Mouse (Mus musculus) mouse trophoblast stem cell (cell line): ENCODE data around the gene Prr12.
"Not testable (repeated sequence)": the region's sequence is repeated elsewhere in the genome, so short reads cannot be mapped to it uniquely, and the experiment has no call there.

Experiments
- in situ Hi-C, 2 experiments: fragments of 300-500 bp; cut with MseI, MboI; formaldehyde crosslinking; loops; 2 replicates in 1 of 2; 3 replicates in 1 of 2; pipeline ENCODE4 v1.15.1; 2025

Gene Prr12

DNA sequence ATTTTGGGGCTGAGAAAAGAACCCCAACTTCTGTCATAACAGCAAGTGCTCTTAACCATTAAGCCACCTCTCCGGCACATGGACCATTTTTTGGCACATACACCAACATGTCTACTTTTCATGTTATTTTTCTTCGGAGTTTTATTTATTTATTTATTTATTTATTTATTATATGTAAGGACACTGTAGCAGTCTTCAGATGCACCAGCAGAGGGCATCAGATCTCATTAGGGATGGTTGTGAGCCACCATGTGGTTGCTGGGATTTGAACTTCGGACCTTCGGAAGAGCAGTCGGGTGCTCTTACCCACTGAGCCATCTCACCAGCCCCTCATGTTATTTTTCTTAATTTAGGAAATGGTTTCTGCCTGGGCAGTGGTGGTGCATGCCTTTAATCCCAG is 29.0 kb downstream of the Prr12 start:
- in situ Hi-C loops = not testable (repeated sequence)

- in situ Hi-C loops = no loop called here
These were observed 32.5 kb downstream of the Prr12 start for GRCm38 (mm10) chr7:45020225-45020624.

DNA sequence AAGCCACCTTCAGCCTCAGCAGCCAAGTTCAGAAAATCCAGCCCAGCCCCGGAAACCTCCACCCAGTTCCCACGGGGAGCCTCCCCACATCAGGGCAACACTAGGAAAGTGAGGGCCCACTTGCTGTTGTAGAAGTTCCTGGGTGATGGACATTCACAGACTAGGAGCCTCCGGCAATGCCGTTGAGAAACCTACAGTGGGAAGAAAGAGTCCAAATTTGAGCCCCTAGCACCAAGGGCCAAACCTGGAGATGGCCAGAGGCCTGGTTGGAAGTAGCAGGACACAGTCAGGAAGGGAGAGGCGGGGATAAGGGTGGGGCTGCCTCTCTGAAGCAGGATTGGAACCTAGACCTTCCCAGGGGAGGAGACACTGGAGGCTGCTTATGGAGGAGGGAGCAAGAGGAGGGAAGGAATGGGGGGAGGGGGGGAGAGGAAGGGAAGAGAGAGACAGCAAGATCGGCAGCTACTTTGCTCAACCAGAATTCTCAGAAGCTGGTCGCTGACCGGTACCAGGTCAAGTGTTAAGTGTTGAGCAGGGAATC is 33.6 kb downstream of the Prr12 start:
- in situ Hi-C loops = no loop called here

DNA sequence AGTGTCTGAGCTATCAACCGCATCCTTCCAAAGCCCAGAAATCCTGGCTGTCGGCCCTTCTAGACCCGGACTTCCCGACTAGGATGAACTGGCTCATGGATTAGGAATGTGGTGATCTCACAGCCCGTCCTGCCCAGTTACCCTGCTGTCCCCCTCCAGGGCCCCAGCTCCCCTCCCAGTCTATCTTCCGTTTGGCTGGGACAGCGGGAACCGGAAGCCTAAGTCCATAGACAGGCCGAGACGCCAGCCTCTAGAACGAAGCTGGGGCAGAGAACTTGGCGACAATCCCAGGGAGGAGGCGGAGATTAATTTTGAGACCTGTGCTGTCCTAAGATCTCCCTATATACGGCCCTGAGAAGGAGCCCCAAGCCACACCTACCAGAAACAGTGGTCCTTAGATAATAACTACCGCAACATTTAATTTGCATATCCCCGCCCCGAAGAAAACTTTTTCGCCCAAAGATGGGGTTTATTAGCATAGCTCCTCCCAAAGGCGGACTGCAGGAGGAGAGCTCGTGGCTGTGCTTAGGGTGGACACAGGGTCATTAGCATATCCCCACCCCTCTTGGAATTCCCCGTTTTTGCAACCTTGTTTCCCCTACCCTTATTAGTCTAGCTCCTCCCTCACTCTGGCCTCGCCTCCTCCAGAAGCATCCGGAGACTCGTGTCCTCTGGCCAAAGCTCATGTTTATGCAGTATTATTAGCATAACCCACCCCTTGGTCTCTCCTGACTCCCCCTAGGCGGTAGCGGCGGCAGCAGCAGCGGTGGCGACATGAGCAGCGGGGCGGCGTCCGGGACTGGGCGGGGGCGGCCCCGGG is 35.2 kb downstream of the Prr12 start, which contains the start of gene Rras:
Rras (plus strand) TSS at position 720 of the 820 bp plus-strand sequence.
- in situ Hi-C loops = no loop called here

DNA sequence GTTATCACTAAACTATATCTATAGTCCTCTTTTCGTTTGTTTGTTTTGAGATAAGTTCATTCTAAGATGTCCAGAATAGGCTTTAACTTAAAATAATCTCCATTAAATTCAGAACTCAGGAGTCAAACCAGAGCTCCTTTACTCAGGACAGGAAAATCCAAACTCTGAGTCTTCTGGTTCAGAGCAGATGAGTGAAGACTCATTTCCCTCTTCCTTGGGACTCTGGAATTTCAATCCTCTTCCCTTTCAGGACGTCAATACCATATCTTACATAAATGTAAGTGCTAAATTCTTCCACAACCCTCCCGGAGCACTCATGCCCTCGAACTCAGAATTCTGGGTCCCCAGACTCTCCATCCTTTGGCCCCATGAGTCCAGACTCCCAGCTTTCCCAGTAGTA is 35.9 kb downstream of the Prr12 start:
- in situ Hi-C loops = no loop called here

DNA sequence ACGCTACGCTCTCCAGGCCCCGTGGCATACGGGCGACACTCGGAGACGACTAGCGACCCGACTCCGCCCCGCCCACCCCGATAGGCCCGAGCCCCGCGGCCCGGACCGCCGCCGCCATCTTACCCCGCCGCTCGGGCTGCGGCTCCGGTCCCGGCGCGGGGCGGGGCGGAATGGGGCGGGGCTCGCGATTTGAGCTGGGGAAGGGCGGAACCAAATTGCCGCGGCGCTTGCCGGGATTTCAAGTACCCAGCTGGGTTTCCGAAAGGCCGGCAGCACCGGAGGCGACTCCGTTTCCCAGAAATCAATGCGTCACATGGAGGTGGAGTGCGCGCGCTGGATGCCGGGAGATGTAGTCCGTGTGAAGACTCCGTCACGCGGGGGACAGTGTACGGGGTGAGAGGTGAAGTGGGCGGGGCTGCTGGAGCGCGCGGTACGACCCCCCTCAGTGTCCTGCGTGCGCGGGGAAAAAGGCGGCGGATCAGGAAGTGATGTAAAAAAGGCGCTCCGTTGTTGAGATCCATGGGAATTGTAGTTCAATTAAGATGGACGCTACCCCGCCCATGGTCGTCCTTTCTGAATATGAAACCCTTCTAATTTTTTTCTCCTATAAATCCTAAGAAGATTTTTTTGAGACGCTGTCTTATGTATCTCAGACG is 36.6 kb downstream of the Prr12 start, which contains the start of gene Scaf1:
Scaf1 (minus strand) TSS at position 407 of the 656 bp plus-strand sequence.
- in situ Hi-C loops = no loop called here

GRCm38 (mm10) chr7:45015344-45015956 is 37.2 kb downstream of the Prr12 start:
- in situ Hi-C loops = no loop called here

DNA sequence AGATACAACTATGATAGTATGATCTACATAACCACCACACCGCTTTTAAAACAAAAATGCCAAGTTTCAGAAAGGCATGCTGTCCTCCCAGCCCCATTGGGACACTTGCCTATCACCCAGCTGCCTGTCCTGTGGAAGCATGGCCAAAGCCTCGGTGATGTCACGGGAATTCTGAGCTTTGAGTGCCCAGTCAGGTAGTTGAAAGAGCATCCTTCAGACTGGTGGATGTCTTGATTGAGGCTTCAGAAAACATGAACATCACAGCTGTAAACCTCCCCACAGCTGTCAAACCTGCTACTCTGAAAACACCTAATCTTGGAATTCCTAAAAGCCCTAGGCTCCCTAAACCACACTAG is 38.6 kb downstream of the Prr12 start:
- in situ Hi-C loops = no loop called here

DNA sequence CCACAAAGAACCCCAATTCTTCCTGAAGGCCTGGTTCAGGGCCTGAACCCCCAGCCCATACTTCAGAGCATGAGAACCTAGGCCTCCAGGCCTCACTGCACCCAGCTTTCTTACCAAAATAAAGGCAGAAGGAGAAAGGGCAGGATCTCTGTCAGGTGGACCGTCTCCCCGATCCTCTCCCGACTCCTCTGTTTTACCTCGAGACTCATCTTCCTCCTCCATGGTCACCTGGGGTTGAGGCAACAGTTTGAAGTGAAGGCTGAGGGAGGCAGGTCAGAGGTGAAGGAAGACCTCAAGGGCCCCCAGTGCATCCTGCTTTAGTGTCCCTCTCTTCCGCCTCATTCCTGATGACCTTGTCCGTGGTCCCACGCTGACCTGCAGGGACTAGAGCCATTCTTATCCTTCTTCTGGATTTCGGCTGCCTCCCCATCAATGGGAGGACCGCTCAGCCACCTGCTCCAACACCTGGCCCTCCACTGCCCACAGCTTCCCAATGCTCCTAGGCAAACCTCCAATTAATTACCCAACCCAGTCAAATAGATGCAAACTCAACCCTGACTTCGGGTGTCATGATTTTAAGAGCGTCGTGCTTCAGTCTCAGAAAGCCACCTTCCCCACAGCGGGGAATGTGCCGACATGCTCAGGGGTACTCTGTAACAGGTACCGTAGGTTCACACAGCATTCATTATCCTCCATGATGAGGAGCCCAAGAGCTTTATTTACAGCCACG is 39.1 kb downstream of the Prr12 start:
- in situ Hi-C loops = no loop called here

GRCm38 (mm10) chr7:45012824-45013223 is 39.9 kb downstream of the Prr12 start:
- in situ Hi-C loops = no loop called here

DNA sequence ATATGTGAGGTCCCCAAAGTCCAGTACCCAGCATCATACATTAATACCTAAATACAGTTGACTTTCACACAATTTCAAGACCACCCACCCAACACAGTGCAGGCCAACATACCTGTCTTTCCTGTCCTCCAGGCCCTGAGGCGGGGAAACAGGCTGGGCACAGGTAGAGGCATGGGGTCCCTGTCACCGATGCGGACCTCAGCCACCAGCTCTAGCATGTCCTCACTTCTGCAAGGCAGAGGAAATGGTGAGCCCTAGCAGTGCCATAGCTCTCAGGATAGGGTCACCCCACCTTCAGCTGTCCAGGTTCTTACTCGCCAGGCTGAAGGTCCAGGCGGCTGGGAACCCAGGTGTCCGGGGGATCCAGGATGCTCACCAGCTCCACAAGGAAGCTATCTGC is 40.7 kb downstream of the Prr12 start:
- in situ Hi-C loops = no loop called here

DNA sequence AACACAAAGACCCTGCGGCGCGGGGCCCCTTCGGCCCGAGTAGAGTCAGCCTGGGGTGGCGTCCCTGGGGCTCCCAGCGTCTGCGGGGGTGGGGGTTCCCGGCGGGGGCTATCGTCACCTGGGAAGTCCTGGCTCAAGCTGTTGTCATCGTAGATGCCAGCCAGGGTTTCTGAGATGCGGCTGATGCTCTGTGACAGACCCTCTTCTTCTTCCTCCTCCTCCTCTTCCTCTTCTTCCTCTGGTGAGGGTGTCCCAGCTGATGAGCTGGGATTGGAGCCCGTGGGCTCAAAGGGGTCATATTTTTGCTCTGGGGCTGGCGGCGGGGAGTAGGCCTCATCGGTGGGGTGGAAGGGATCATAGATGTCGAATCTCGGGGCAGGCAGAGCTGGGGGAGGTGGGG is 44.3 kb downstream of the Prr12 start:
- in situ Hi-C loops = no loop called here

DNA sequence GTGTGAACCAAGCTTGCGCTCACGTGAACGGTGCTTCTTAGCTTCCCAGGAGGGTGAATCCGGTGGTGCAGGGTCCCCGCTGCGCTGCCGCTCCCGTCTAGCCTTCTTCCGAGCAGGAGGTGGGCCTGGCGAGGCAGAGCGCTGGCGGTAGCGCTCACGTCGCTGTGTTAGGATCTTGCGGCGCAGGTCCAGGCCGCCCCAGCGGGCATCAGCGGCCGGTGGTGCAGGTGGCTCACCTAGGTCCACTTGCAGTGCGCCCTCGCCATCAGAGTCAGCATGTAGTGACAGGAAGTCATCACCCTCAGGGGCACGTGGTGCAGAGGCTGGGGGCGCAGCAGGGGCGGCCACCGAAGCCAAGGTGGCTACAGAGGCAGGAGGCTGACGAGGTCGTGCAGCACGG is 44.8 kb downstream of the Prr12 start:
- in situ Hi-C loops = no loop called here

GRCm38 (mm10) chr7:45007141-45007540 is 45.5 kb downstream of the Prr12 start:
- in situ Hi-C loops = no loop called here

DNA sequence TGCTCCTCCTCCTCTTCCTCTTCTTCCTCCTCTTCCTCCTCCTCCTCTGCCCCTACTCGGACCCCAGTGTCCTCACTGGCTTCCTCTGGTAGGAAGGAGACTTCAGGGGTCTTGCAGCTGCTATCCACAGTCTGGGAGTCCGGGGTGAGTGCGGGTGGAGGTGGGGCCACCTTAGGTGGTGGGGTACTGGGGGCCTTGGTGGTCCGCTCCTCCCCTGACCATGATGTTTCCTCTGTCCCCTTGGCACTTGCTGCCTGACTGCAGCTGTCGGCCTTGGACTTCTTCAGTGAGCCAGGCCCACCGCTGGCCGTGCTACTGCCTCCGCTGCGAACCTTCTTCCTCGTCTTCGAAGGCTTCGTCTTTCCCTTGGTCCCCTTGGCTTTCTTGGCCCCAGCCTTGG is 46.2 kb downstream of the Prr12 start:
- in situ Hi-C loops = no loop called here

- in situ Hi-C loops = no loop called here
These were observed 47.2 kb downstream of the Prr12 start for GRCm38 (mm10) chr7:45005321-45005992.

- in situ Hi-C loops = no loop called here
These were observed 48.1 kb downstream of the Prr12 start for GRCm38 (mm10) chr7:45004546-45004945.

DNA sequence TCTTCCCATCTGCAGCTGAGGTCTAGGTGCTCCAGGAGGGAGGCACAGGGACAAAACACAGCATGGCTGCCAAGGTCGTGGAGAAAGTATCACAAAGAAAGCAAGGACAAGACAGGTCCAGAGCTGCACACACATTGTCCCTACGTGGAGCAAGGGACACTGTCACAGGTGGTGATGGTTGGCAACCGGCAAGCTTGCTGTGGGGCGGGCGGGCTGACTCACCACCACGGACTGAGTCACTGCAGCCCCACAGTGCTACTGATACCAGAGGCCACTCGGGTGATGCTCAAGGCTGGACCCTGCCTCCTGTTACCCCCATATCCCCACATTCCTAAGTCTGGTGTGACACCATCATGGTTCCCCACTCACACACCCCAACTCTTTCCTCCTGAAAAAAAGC is 50.2 kb downstream of the Prr12 start:
- in situ Hi-C loops = no loop called here

GRCm38 (mm10) chr7:45000539-45001114 is 52.1 kb downstream of the Prr12 start:
- in situ Hi-C loops = no loop called here

GRCm38 (mm10) chr7:44999753-45000152 is 52.9 kb downstream of the Prr12 start:
- in situ Hi-C loops = no loop called here

DNA sequence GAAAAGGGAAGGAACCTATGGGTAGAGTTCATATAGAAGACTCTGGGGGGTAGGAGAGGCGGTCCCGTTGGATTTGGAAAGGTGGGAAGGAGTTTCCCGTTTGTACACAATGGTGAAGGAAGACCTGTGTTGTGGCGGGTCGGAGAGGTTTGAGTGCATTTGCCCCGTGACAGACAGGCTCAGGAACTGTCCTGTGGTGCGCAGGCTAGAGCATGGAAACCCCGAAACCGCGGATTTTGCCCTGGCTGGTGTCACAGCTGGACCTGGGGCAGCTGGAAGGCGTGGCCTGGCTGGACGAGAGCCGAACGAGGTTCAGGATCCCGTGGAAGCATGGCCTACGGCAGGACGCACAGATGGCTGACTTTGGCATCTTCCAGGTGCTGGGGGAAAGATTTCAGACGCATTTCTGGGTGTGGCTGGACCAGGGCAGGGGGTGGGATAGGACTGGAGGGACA is 54.2 kb downstream of the Prr12 start, which contains the start of gene Bcl2l12:
Bcl2l12 (minus strand) TSS at position 212 of the 455 bp plus-strand sequence.
- in situ Hi-C loops = no loop called here
